Mouse (Mus musculus): ENCODE data around the gene Mia3. TPM values are rescaled to one million over a fixed set of nuclear protein-coding genes. Genes with fewer than 3 reads are reported as not detected.
A peak's percentile ranks its signal among the peaks of the same experiment; 100 is the strongest.
"Not testable (repeated sequence)": the region's sequence is repeated elsewhere in the genome, so short reads cannot be mapped to it uniquely, and the experiment has no call there.

Mia3 gene
- polyA plus RNA-seq, 1 experiment from 2014 or later = 62.9 TPM

DNA sequence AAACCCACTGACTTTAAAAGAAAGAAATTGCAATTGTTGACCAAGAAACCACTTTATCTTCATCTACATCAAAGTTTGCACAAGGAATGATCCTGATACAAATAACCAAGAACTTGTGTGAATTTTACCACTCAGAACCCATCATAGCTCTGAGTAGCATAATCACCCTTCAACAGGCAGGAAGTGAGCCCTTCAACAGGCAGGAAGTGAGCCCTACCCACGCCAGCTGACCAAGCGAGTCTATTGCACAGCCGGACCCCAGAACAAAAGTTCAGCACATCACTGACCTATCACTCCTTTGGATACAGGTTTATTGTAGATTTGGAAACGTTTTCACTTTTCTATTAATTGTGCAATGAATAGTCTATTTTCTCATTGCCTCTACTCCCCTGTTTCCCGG is 46.9 kb downstream of the Mia3 start:
- H3K36me3 ChIP-seq (ENCODE audit: control insufficient read depth, insufficient read depth, low read length) = peaks cover 71% of the 10 kb centered on the region
- H3K27ac ChIP-seq (ENCODE audit: low read depth, low read length); H3K4me1 ChIP-seq (ENCODE audit: control insufficient read depth, insufficient read depth, low read length); H3K27me3 ChIP-seq (replicated peaks; ENCODE audit: control insufficient read depth, insufficient read depth, low read length); H3K4me2 ChIP-seq (ENCODE audit: low read length); H3K9ac ChIP-seq (ENCODE audit: low read length); ATAC-seq; DNase-seq (ENCODE audit: low spot score); H3K4me3 ChIP-seq (ENCODE audit: low read depth, low read length); H3K9me3 ChIP-seq (replicated peaks; ENCODE audit: control insufficient read depth, low read length): not testable (repeated sequence)
- 90% methylated on average over 5 of the region's 5 CpGs for WGBS

DNA sequence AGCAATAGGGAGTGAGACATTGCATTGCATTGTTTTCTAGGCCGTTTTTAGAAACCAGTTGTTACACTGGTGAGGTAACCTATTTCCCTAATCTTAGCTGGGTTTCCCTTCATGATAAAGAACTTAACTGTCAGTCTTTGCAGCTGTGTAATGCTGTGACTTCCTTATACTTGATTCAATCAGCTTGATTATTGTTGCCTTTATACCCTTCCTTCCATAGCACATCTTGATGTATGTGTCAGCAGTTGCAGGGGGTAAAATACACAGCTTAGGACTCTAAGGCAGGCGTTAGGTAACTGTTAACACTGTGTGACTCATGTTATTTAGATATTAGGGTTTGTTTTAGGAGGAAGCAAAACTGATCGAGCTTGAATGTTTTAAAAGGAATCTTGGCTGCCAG is 48.6 kb downstream of the Mia3 start:
- Histone ChIP-seq H3K27ac (ENCODE audit: low read depth, low read length) (no peak overlapping the region), H3K9ac (ENCODE audit: low read length) (no peak overlapping the region), H3K36me3 (ENCODE audit: control insufficient read depth, insufficient read depth, low read length) (peaks cover 64% of the 10 kb centered on the region), H3K9me3 (replicated peaks; ENCODE audit: control insufficient read depth, low read length) (no peaks in the 10 kb centered on the region), H3K4me3 (ENCODE audit: low read depth, low read length) (no peak overlapping the region), H3K4me1 (ENCODE audit: control insufficient read depth, insufficient read depth, low read length) (no peaks in the 10 kb centered on the region), H3K27me3 (replicated peaks; ENCODE audit: control insufficient read depth, insufficient read depth, low read length) (no peaks in the 10 kb centered on the region), H3K4me2 (ENCODE audit: low read length) (no peak overlapping the region)
- DNase-seq (ENCODE audit: low spot score) (no peak), ATAC-seq (no peak)
- 83% methylated on average over 3 of the region's 3 CpGs for WGBS

- WGBS = 83% methylated on average over 2 of the region's 2 CpGs
- ATAC-seq = no peak
- H3K36me3 ChIP-seq (ENCODE audit: control insufficient read depth, insufficient read depth, low read length) = peaks cover 65% of the 10 kb centered on the region
These were observed 53.6 kb downstream of the Mia3 start for GRCm38 (mm10) chr1:183315783-183316182.

GRCm38 (mm10) chr1:183312076-183312475 is 57.3 kb downstream of the Mia3 start:
- Histone ChIP-seq H3K9me3 (replicated peaks; ENCODE audit: control insufficient read depth, low read length) (no peaks in the 10 kb centered on the region), H3K9ac (ENCODE audit: low read length) (no peak overlapping the region), H3K4me3 (ENCODE audit: low read depth, low read length) (no peak overlapping the region), H3K27ac (ENCODE audit: low read depth, low read length) (no peak overlapping the region), H3K4me2 (ENCODE audit: low read length) (no peak overlapping the region), H3K4me1 (ENCODE audit: control insufficient read depth, insufficient read depth, low read length) (no peaks in the 10 kb centered on the region), H3K36me3 (ENCODE audit: control insufficient read depth, insufficient read depth, low read length) (peaks cover 47% of the 10 kb centered on the region), H3K27me3 (replicated peaks; ENCODE audit: control insufficient read depth, insufficient read depth, low read length) (no peaks in the 10 kb centered on the region)
- ATAC-seq (no peak), DNase-seq (ENCODE audit: low spot score) (no peak)
- 99% methylated on average over 2 of the region's 2 CpGs for WGBS

More at GRCm38 (mm10) chr1:183315783-183316182, 53.6 kb downstream of the Mia3 start:
- no peaks in the 10 kb centered on the region for H3K9me3 ChIP-seq (replicated peaks; ENCODE audit: control insufficient read depth, low read length)
- H3K9ac ChIP-seq (ENCODE audit: low read length) = no peak overlapping the region
- DNase-seq (ENCODE audit: low spot score) = no peak
- no peak overlapping the region for H3K4me3 ChIP-seq (ENCODE audit: low read depth, low read length)
- no peak overlapping the region for H3K4me2 ChIP-seq (ENCODE audit: low read length)
- no peak overlapping the region for H3K27ac ChIP-seq (ENCODE audit: low read depth, low read length)
- no peaks in the 10 kb centered on the region for H3K4me1 ChIP-seq (ENCODE audit: control insufficient read depth, insufficient read depth, low read length)
- no peaks in the 10 kb centered on the region for H3K27me3 ChIP-seq (replicated peaks; ENCODE audit: control insufficient read depth, insufficient read depth, low read length)

DNA sequence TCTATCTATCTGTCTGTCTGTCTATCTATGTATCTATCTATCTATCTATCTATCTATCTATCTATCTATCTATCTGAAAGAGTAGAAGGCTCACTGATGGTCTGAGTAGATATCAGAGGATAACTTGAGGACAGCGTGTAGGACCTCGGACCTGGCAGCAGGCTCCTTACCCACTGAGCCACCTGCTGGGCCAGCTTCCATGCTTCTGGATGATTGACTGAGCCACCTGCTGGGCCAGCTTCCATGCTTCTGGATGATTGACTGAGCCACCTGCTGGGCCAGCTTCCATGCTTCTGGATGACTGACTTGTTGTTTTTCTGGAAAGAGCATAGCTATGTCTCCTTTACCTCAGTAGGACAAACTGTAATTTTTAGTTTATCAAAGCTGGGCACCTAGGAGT is 59.8 kb downstream of the Mia3 start:
- H3K4me3 ChIP-seq (ENCODE audit: low read depth, low read length); ATAC-seq; H3K4me1 ChIP-seq (ENCODE audit: control insufficient read depth, insufficient read depth, low read length); H3K4me2 ChIP-seq (ENCODE audit: low read length); H3K9ac ChIP-seq (ENCODE audit: low read length); H3K27ac ChIP-seq (ENCODE audit: low read depth, low read length); DNase-seq (ENCODE audit: low spot score); H3K9me3 ChIP-seq (replicated peaks; ENCODE audit: control insufficient read depth, low read length); H3K27me3 ChIP-seq (replicated peaks; ENCODE audit: control insufficient read depth, insufficient read depth, low read length): not testable (repeated sequence)
- 69% methylated on average over 2 of the region's 2 CpGs for WGBS
- H3K36me3 ChIP-seq (ENCODE audit: control insufficient read depth, insufficient read depth, low read length) = peaks cover 32% of the 10 kb centered on the region

DNA sequence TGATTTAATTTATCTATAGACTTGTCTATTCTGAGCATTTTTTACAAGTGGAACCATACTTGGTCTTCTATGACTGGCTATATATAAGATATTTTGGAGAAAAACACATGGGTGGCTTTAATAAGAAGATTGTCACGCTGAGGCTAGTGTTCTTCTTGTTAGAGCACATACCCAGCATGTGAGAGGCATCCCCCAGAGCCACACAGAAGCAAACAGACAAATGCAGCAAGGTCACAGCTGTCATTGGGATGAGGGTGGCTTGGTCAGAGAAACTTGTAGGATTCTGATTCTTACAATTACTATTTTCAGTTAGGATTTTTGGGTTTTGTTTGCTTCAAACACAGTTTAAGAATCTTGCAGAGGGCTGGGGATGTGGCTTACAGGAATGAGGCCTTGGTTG is 60.9 kb downstream of the Mia3 start:
- WGBS = 95% methylated on average over 1 of the region's 1 CpGs

GRCm38 (mm10) chr1:183307555-183307954 is 61.8 kb downstream of the Mia3 start:
- DNase-seq (ENCODE audit: low spot score) (no peak), ATAC-seq (no peak)
- H3K9me3 ChIP-seq (replicated peaks; ENCODE audit: control insufficient read depth, low read length) = no peaks in the 10 kb centered on the region
- no peaks in the 10 kb centered on the region for H3K4me1 ChIP-seq (ENCODE audit: control insufficient read depth, insufficient read depth, low read length)
- no peak overlapping the region for H3K27ac ChIP-seq (ENCODE audit: low read depth, low read length)
- 84% methylated on average over 3 of the region's 3 CpGs for WGBS
- no peak overlapping the region for H3K4me2 ChIP-seq (ENCODE audit: low read length)
- H3K27me3 ChIP-seq (replicated peaks; ENCODE audit: control insufficient read depth, insufficient read depth, low read length) = no peaks in the 10 kb centered on the region
- peaks cover 15% of the 10 kb centered on the region for H3K36me3 ChIP-seq (ENCODE audit: control insufficient read depth, insufficient read depth, low read length)
- H3K9ac ChIP-seq (ENCODE audit: low read length) = no peak overlapping the region
- no peak overlapping the region for H3K4me3 ChIP-seq (ENCODE audit: low read depth, low read length)

More for the DNA sequence above, 60.9 kb downstream of the Mia3 start:
- no peak overlapping the region for H3K4me2 ChIP-seq (ENCODE audit: low read length)
- no peaks in the 10 kb centered on the region for H3K4me1 ChIP-seq (ENCODE audit: control insufficient read depth, insufficient read depth, low read length)
- H3K4me3 ChIP-seq (ENCODE audit: low read depth, low read length) = no peak overlapping the region
- H3K36me3 ChIP-seq (ENCODE audit: control insufficient read depth, insufficient read depth, low read length) = peaks cover 23% of the 10 kb centered on the region
- ATAC-seq (no peak), DNase-seq (ENCODE audit: low spot score) (no peak)
- no peaks in the 10 kb centered on the region for H3K27me3 ChIP-seq (replicated peaks; ENCODE audit: control insufficient read depth, insufficient read depth, low read length)
- H3K9me3 ChIP-seq (replicated peaks; ENCODE audit: control insufficient read depth, low read length) = no peaks in the 10 kb centered on the region
- no peak overlapping the region for H3K9ac ChIP-seq (ENCODE audit: low read length)
- H3K27ac ChIP-seq (ENCODE audit: low read depth, low read length) = no peak overlapping the region

DNA sequence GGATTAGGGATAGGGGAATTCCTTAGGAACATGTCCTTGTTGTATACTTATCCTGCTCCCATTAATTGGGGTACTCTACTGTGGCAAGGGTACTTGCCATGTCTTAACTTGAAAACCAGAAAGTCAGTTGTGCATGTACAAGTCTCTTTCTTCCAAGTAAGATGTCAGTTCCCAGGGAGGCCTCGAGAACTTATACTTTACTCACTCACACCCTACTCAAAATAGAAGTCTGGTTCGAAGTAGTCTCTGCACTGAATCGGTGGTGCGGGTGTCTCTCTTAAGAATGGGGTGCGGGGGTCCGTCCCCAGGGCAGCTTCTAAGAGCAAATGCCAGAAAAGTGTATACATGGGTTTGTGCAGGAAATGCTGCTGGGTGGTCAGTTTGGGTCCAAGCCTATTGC is 70.2 kb downstream of the Mia3 start:
- no peaks in the 10 kb centered on the region for H3K9me3 ChIP-seq (replicated peaks; ENCODE audit: control insufficient read depth, low read length)
- WGBS = 86% methylated on average over 6 of the region's 6 CpGs
- H3K4me1 ChIP-seq (ENCODE audit: control insufficient read depth, insufficient read depth, low read length) = no peaks in the 10 kb centered on the region
- H3K27ac ChIP-seq (ENCODE audit: low read depth, low read length) = no peak overlapping the region
- H3K36me3 ChIP-seq (ENCODE audit: control insufficient read depth, insufficient read depth, low read length) = no peaks in the 10 kb centered on the region
- H3K27me3 ChIP-seq (replicated peaks; ENCODE audit: control insufficient read depth, insufficient read depth, low read length) = no peaks in the 10 kb centered on the region
- no peak for ATAC-seq
- H3K4me2 ChIP-seq (ENCODE audit: low read length) = no peak overlapping the region
- DNase-seq (ENCODE audit: low spot score) = peak; percentile 88
- H3K9ac ChIP-seq (ENCODE audit: low read length) = no peak overlapping the region
- H3K4me3 ChIP-seq (ENCODE audit: low read depth, low read length) = no peak overlapping the region

DNA sequence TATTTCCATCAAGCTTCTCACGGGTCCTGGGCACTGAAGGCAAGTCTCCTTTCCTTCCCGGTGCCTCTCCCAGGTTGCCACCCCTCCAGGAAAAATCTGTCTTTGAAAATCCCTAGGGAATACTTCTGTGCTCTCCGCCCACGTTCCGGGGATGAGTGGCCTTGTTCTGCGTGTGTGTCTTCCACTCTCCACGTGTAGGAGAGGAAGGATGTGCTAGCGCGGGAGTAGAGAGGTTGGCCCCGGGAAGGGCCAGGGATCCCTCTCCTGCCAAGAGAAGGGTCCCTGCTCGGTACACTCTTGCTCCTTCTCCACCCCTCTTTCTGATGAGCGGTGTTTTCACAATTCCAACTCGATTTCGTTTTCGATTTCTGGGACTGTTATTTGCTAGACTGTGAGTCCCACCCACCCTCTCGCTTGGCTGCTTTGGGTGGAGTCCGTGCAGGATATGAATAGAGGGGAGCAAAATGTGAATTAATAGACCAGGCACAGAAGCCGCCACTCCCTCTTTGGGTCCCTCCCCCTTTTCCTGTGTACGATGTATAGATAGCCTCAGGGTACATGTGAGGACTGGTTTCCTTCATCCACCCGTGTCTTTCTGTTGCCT is 71.4 kb downstream of the Mia3 start:
- Histone ChIP-seq H3K9ac (ENCODE audit: low read length) (peak overlapping the region; percentile 52), H3K27ac (ENCODE audit: low read depth, low read length) (no peak overlapping the region), H3K36me3 (ENCODE audit: control insufficient read depth, insufficient read depth, low read length) (peaks cover 10% of the 10 kb centered on the region), H3K9me3 (replicated peaks; ENCODE audit: control insufficient read depth, low read length) (no peaks in the 10 kb centered on the region), H3K27me3 (replicated peaks; ENCODE audit: control insufficient read depth, insufficient read depth, low read length) (no peaks in the 10 kb centered on the region), H3K4me2 (ENCODE audit: low read length) (peak overlapping the region; percentile 55), H3K4me3 (ENCODE audit: low read depth, low read length) (peak overlapping the region; percentile 45), H3K4me1 (ENCODE audit: control insufficient read depth, insufficient read depth, low read length) (no peaks in the 10 kb centered on the region)
- under 1% methylated on average over 20 of the region's 20 CpGs for WGBS
- peak; percentile 46 for DNase-seq (ENCODE audit: low spot score)
- no peak for ATAC-seq
